Mouse (Mus musculus) stomach, embryonic 15.5 days (tissue): ENCODE results near the gene Vrk3. TPM values are rescaled to one million over a fixed set of nuclear protein-coding genes. Genes with fewer than 3 reads are reported as not detected.
A peak's percentile ranks its signal among the peaks of the same experiment; 100 is the strongest.
"Not testable (repeated sequence)": the region's sequence is repeated elsewhere in the genome, so short reads cannot be mapped to it uniquely, and the experiment has no call there.

Experiments used
- ATAC-seq: fragments of 200-750 bp; cut with Nextera tagmentation; 2 replicates; pipeline ENCODE4 v1.8.0; 2017; ENCODE audit warnings: low read depth, moderate number of reproducible peaks, moderate TSS enrichment; ENCODE audit not compliant: insufficient read depth, low FRiP score
- H3K27ac ChIP-seq: fragments of 300-500 bp; sonication (generic); 2 replicates; pipeline ENCODE4 v1.5.1; 2015; ENCODE audit warnings: mild to moderate bottlenecking, inconsistent platforms
- H3K27me3 ChIP-seq: fragments of 300-500 bp; sonication (generic); replicated peaks from 2 replicates; pipeline ENCODE4 v1.6.1; 2015; ENCODE audit warnings: inconsistent platforms
- H3K36me3 ChIP-seq: fragments of 300-500 bp; sonication (generic); 2 replicates; pipeline ENCODE4 v1.6.1; 2015; ENCODE audit warnings: inconsistent platforms
- H3K4me1 ChIP-seq: fragments of 300-500 bp; sonication (generic); 2 replicates; pipeline ENCODE4 v1.6.1; 2015; ENCODE audit warnings: inconsistent platforms
- H3K4me2 ChIP-seq: fragments of 300-500 bp; sonication (generic); 2 replicates; pipeline ENCODE4 v1.6.1; 2015; ENCODE audit warnings: mild to moderate bottlenecking, inconsistent platforms
- H3K4me3 ChIP-seq: fragments of 300-500 bp; sonication (generic); replicated peaks from 2 replicates; pipeline ENCODE4 v1.5.1; 2015; ENCODE audit warnings: inconsistent platforms
- H3K9ac ChIP-seq: fragments of 300-500 bp; sonication (generic); 2 replicates; pipeline ENCODE4 v1.6.1; 2015; ENCODE audit warnings: inconsistent platforms
- H3K9me3 ChIP-seq: fragments of 300-500 bp; sonication (generic); 2 replicates; pipeline ENCODE4 v1.6.1; 2016; ENCODE audit warnings: inconsistent platforms
- WGBS: fragments of 180-500 bp; shearing (Covaris S2); methylation state at CpG from one replicate; pipeline ENCODE4 v1.1.7; 2015; 5-methylcytosine and 5-hydroxymethylcytosine counted together
- polyA plus RNA-seq: library from polyadenylated mRNA; unstranded; fragments of >200 nt; fragmentation: Nextera tagmentation; extraction: Ambion mirVana; gene quantifications from 2 replicates; pipeline ENCODE4 v1.2.1, GENCODE M21; 2015

The Vrk3 gene
- polyA plus RNA-seq, 1 experiment from 2014 or later, result 33.2 TPM

- no peaks in the 10 kb centered on the region for H3K9me3 ChIP-seq
- H3K36me3 ChIP-seq, result no peaks in the 10 kb centered on the region
- H3K4me1 ChIP-seq, result no peaks in the 10 kb centered on the region
- no peak overlapping the region for H3K4me3 ChIP-seq
- H3K27ac ChIP-seq, result no peak overlapping the region
- no peaks in the 10 kb centered on the region for H3K27me3 ChIP-seq
- 68% methylated on average over 6 of the region's 6 CpGs for WGBS
- no peak overlapping the region for H3K9ac ChIP-seq
- H3K4me2 ChIP-seq, result no peak overlapping the region
- ATAC-seq, result no peak
Measured at GRCm38 (mm10) chr7:44726343-44726742, 21.9 kb upstream of the Vrk3 start.

GRCm38 (mm10) chr7:44727151-44727550 is 21.1 kb upstream of the Vrk3 start:
- Histone ChIP-seq H3K9me3 (no peaks in the 10 kb centered on the region), H3K27me3 (no peaks in the 10 kb centered on the region), H3K9ac (no peak overlapping the region), H3K36me3 (no peaks in the 10 kb centered on the region; the same call in 1 of the 2 replicates), H3K27ac (no peak overlapping the region), H3K4me1 (no peaks in the 10 kb centered on the region), H3K4me2 (no peak overlapping the region), H3K4me3 (no peak overlapping the region)
- WGBS, result 50% methylated on average over 5 of the region's 5 CpGs
- ATAC-seq, result no peak

GRCm38 (mm10) chr7:44728082-44728975 is 19.9 kb upstream of the Vrk3 start:
- Histone ChIP-seq H3K27me3 (no peaks in the 10 kb centered on the region), H3K4me3 (no peak overlapping the region), H3K9ac (no peak overlapping the region), H3K36me3 (no peaks in the 10 kb centered on the region; the same call in 1 of the 2 replicates), H3K27ac (no peak overlapping the region), H3K9me3 (no peaks in the 10 kb centered on the region), H3K4me1 (no peaks in the 10 kb centered on the region), H3K4me2 (no peak overlapping the region)
- WGBS, result 82% methylated on average over 11 of the region's 11 CpGs
- no peak for ATAC-seq

GRCm38 (mm10) chr7:44733723-44734122 is 14.5 kb upstream of the Vrk3 start:
- Histone ChIP-seq H3K4me2 (no peak overlapping the region), H3K9me3 (no peaks in the 10 kb centered on the region), H3K9ac (no peak overlapping the region), H3K27me3 (no peaks in the 10 kb centered on the region), H3K27ac (no peak overlapping the region), H3K36me3 (no peaks in the 10 kb centered on the region; the same call in 1 of the 2 replicates), H3K4me3 (no peak overlapping the region), H3K4me1 (no peaks in the 10 kb centered on the region)
- WGBS, result 84% methylated on average over 9 of the region's 9 CpGs
- no peak for ATAC-seq

GRCm38 (mm10) chr7:44741361-44741760 is 6.9 kb upstream of the Vrk3 start:
- ATAC-seq, result no peak
- H3K27me3 ChIP-seq, result no peaks in the 10 kb centered on the region
- H3K9ac ChIP-seq, result no peak overlapping the region
- H3K36me3 ChIP-seq, result no peaks in the 10 kb centered on the region
- WGBS, result 81% methylated on average over 8 of the region's 8 CpGs
- H3K4me3 ChIP-seq, result no peak overlapping the region
- no peak overlapping the region for H3K4me2 ChIP-seq
- H3K9me3 ChIP-seq, result no peaks in the 10 kb centered on the region
- H3K27ac ChIP-seq, result no peak overlapping the region
- H3K4me1 ChIP-seq, result peaks cover 6% of the 10 kb centered on the region

GRCm38 (mm10) chr7:44744270-44744669 is 3.9 kb upstream of the Vrk3 start:
- 58% methylated on average over 9 of the region's 9 CpGs for WGBS
- no peaks in the 10 kb centered on the region for H3K36me3 ChIP-seq
- ATAC-seq, result no peak
- no peak overlapping the region for H3K4me3 ChIP-seq
- peaks cover 11% of the 10 kb centered on the region for H3K4me1 ChIP-seq
- no peak overlapping the region for H3K9ac ChIP-seq
- no peaks in the 10 kb centered on the region for H3K27me3 ChIP-seq
- H3K9me3 ChIP-seq, result no peaks in the 10 kb centered on the region
- no peak overlapping the region for H3K27ac ChIP-seq
- H3K4me2 ChIP-seq, result no peak overlapping the region

GRCm38 (mm10) chr7:44745076-44745475 is 3.1 kb upstream of the Vrk3 start:
- peak; percentile 57 for ATAC-seq
- Histone ChIP-seq H3K36me3 (no peaks in the 10 kb centered on the region), H3K4me3 (peak overlapping the region; percentile 42), H3K4me2 (peak overlapping the region; percentile 91), H3K27me3 (no peaks in the 10 kb centered on the region), H3K4me1 (peaks cover 13% of the 10 kb centered on the region), H3K9ac (peak overlapping the region; percentile 43), H3K9me3 (no peaks in the 10 kb centered on the region), H3K27ac (no peak overlapping the region)
- WGBS, result under 1% methylated on average over 18 of the region's 18 CpGs

- peaks cover 3% of the 10 kb centered on the region; the same call in 1 of the 2 replicates for H3K36me3 ChIP-seq
- no peaks in the 10 kb centered on the region for H3K27me3 ChIP-seq
- peak overlapping the region; percentile 64; the same call in 1 of the 2 replicates for H3K4me3 ChIP-seq
- H3K4me1 ChIP-seq, result peaks cover 13% of the 10 kb centered on the region
- H3K9ac ChIP-seq, result no peak overlapping the region
- H3K4me2 ChIP-seq, result peak overlapping the region; percentile 83
- WGBS, result 64% methylated on average over 4 of the region's 4 CpGs
- H3K9me3 ChIP-seq, result no peaks in the 10 kb centered on the region
- ATAC-seq, result no peak
- H3K27ac ChIP-seq, result no peak overlapping the region
Measured at GRCm38 (mm10) chr7:44747115-44747514, 1.1 kb upstream of the Vrk3 start.

GRCm38 (mm10) chr7:44750950-44751349 is 2.7 kb downstream of the Vrk3 start, which contains the start of gene Zfp473:
Gene Zfp473, minus strand, starts transcription at chr7:44751050.
- H3K36me3 ChIP-seq, result peaks cover 33% of the 10 kb centered on the region
- H3K4me3 ChIP-seq, H3K9ac ChIP-seq, ATAC-seq, H3K4me1 ChIP-seq, H3K9me3 ChIP-seq, H3K4me2 ChIP-seq, H3K27ac ChIP-seq, H3K27me3 ChIP-seq: not testable (repeated sequence)
- 95% methylated on average over 1 of the region's 1 CpGs for WGBS

- Histone ChIP-seq H3K27me3 (no peaks in the 10 kb centered on the region), H3K9me3 (no peaks in the 10 kb centered on the region), H3K9ac (no peak overlapping the region), H3K27ac (no peak overlapping the region), H3K4me3 (no peak overlapping the region), H3K4me2 (no peak overlapping the region), H3K4me1 (no peaks in the 10 kb centered on the region), H3K36me3 (peaks cover 56% of the 10 kb centered on the region)
- ATAC-seq, result no peak
- WGBS, result 75% methylated on average over 2 of the region's 2 CpGs
Measured at GRCm38 (mm10) chr7:44757164-44757563, 9.0 kb downstream of the Vrk3 start.

- H3K36me3 ChIP-seq, result peaks cover 34% of the 10 kb centered on the region
- no peak overlapping the region for H3K4me3 ChIP-seq
- ATAC-seq, result no peak
Measured at GRCm38 (mm10) chr7:44760366-44760765, 12.2 kb downstream of the Vrk3 start.

GRCm38 (mm10) chr7:44768129-44768528 is 19.9 kb downstream of the Vrk3 start:
- 88% methylated on average over 5 of the region's 5 CpGs for WGBS

More at GRCm38 (mm10) chr7:44760366-44760765, 12.2 kb downstream of the Vrk3 start:
- Histone ChIP-seq H3K4me1 (no peaks in the 10 kb centered on the region), H3K9ac (no peak overlapping the region), H3K27me3 (no peaks in the 10 kb centered on the region), H3K9me3 (no peaks in the 10 kb centered on the region), H3K27ac (no peak overlapping the region), H3K4me2 (no peak overlapping the region)

More at GRCm38 (mm10) chr7:44768129-44768528, 19.9 kb downstream of the Vrk3 start:
- Histone ChIP-seq H3K4me3 (no peak overlapping the region), H3K9ac (no peak overlapping the region), H3K27ac (no peak overlapping the region), H3K4me2 (no peak overlapping the region), H3K36me3 (peaks cover 20% of the 10 kb centered on the region; the same call in 1 of the 2 replicates), H3K9me3 (no peaks in the 10 kb centered on the region), H3K27me3 (no peaks in the 10 kb centered on the region), H3K4me1 (no peaks in the 10 kb centered on the region)
- ATAC-seq, result peak; percentile 63; the same call in 1 of the 2 replicates
